Mouse (Mus musculus): Measurements from ENCODE around the gene Gm17482.

DNA sequence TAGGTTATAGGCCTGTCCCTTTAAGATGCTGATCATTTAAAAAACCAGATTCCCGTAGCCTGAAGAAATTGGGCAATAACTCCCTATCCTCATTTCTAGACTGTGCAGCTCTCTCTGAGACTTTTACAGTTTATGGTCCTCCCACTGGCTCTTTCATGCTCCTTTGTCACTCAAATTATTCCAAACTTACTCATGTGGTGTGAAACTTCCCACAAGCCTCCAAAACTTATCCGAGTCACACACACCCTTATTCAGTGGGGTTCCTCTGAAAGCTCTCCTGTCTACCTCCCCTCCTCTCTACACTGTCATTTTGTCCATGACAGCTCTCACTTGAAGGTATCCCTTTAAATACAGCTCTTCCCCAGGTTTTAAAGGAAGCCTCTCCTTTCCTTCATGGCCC is 46.0 kb upstream of the Gm17482 start:
- no peak for TF ChIP-seq POLR2A (IDR thresholded peaks at IDR 0.05; ENCODE audit: borderline replicate concordance, low read depth, low read length)
- no peak for TF ChIP-seq CTCF (IDR thresholded peaks at IDR 0.05; ENCODE audit: low read depth, low read length)
